Mouse (Mus musculus): ENCODE measurements at regions not wholly inside any gene's neighbourhood (a gene's known extent, or its start where the extent isn't known, plus 50 kb on each side); places are given as distances from the start of the nearest gene placed in this dataset.

GRCm38 (mm10) chr2:113918913-113919312 is 70.5 kb upstream of the Arhgap11a start:
- TF ChIP-seq CTCF (IDR thresholded peaks at IDR 0.05; ENCODE audit: control insufficient read depth, insufficient read depth, insufficient read length), result no peak
- no peak for TF ChIP-seq MYOD1 (IDR thresholded peaks at IDR 0.05; ENCODE audit: control insufficient read depth, insufficient read length, low read depth)
- TF ChIP-seq MYOG (IDR thresholded peaks at IDR 0.05; ENCODE audit: control insufficient read depth, extremely low read depth, insufficient read length), result no peak
- no peak for TF ChIP-seq USF1 (IDR thresholded peaks at IDR 0.05; ENCODE audit: low read depth)
- no peak for TF ChIP-seq FOSL1 (IDR thresholded peaks at IDR 0.05; ENCODE audit: insufficient read depth, low read length, poor library complexity, severe bottlenecking)
